Mouse (Mus musculus) liver, embryonic 14.5 days (tissue): ENCODE data around the gene Epop.

Experiments
- CTCF ChIP-seq: IDR thresholded peaks from 2 replicates; pipeline ENCODE4 v1.5.1; 2016; ENCODE audit warnings: antibody characterized with exemption, low read depth, control low read depth
- EP300 ChIP-seq: IDR thresholded peaks from 2 replicates; pipeline ENCODE4 v1.6.1; 2016; ENCODE audit warnings: antibody characterized with exemption, low read depth

DNA sequence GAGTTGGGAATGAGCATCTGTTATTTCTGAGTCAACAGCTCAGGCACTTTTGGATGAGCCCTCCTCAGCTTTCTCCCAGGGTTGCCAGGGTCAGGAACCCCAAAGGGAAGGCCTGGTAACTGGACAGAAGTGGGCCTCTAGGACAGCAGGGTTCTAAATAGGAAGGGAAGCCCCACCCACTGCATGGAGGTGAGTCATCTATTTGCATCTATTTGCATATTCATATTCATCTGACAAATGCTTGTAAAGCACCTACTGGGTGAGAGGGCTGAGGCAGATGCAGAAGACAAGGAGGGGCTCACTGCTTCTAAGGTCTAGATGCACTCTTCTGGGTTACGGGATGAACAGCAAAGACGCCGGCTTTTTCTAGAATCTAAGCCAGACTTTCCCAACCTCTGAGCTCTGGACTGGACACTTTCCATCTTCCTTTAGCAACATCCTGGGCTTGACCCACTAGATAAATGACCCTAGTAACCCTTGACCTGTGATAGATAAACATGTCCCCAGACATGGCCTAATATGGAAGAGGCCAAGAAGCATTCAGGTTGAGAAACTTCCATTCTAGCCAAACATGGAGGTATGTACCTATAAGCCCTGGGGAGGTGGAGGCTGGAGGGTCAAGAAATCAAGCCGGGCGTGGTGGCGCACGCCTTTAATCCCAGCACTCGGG is 22.3 kb downstream of the Epop start:
- TF ChIP-seq CTCF (no peak), EP300 (no peak)
